Mouse (Mus musculus): ENCODE data around the gene Defb39. TPM values are rescaled to one million over a fixed set of nuclear protein-coding genes. Genes with fewer than 3 reads are reported as not detected.

Defb39 gene
- polyA plus RNA-seq (2015; fragmentation: Illumina TruSeq; extraction: RNeasy Lipid Tissue Mini Kit (QIAGEN cat#74804); ENCODE audit: insufficient read depth, low replicate concordance): not detected

GRCm38 (mm10) chr8:19064710-19065109 is at the start of gene Defb39:
Defb39 (minus strand) TSS chr8:19064810.

GRCm38 (mm10) chr8:19026466-19026865 is 38.1 kb downstream of the Defb39 start, which contains the start of gene Defb38:
Defb38 (minus strand) TSS chr8:19026566.

Other genes starting within 250 kb of the Defb39 start
- gene Defb40, start 86.6 kb downstream of the Defb39 start, polyA plus RNA-seq (2015; fragmentation: Illumina TruSeq; extraction: RNeasy Lipid Tissue Mini Kit (QIAGEN cat#74804); ENCODE audit: insufficient read depth, low replicate concordance): not detected
- not detected for gene Defb37, start 73.8 kb downstream of the Defb39 start, polyA plus RNA-seq (2015; fragmentation: Illumina TruSeq; extraction: RNeasy Lipid Tissue Mini Kit (QIAGEN cat#74804); ENCODE audit: insufficient read depth, low replicate concordance)
- not detected for gene Defb38, start 38.2 kb downstream of the Defb39 start, polyA plus RNA-seq (2015; fragmentation: Illumina TruSeq; extraction: RNeasy Lipid Tissue Mini Kit (QIAGEN cat#74804); ENCODE audit: insufficient read depth, low replicate concordance)
- gene Defb12, start 50.0 kb upstream of the Defb39 start, polyA plus RNA-seq (2015; fragmentation: Illumina TruSeq; extraction: RNeasy Lipid Tissue Mini Kit (QIAGEN cat#74804); ENCODE audit: insufficient read depth, low replicate concordance): not detected
- gene Defb34, start 58.9 kb upstream of the Defb39 start, polyA plus RNA-seq (2015; fragmentation: Illumina TruSeq; extraction: RNeasy Lipid Tissue Mini Kit (QIAGEN cat#74804); ENCODE audit: insufficient read depth, low replicate concordance): not detected
- gene Gm45826, start 76.0 kb upstream of the Defb39 start, polyA plus RNA-seq (2015; fragmentation: Illumina TruSeq; extraction: RNeasy Lipid Tissue Mini Kit (QIAGEN cat#74804); ENCODE audit: insufficient read depth, low replicate concordance): not detected
- gene Defb14, start 129.5 kb upstream of the Defb39 start, polyA plus RNA-seq (2015; fragmentation: Illumina TruSeq; extraction: RNeasy Lipid Tissue Mini Kit (QIAGEN cat#74804); ENCODE audit: insufficient read depth, low replicate concordance): not detected
- gene Defb4, start 133.9 kb upstream of the Defb39 start, polyA plus RNA-seq (2015; fragmentation: Illumina TruSeq; extraction: RNeasy Lipid Tissue Mini Kit (QIAGEN cat#74804); ENCODE audit: insufficient read depth, low replicate concordance): not detected
- gene Defb6, start 160.7 kb upstream of the Defb39 start, polyA plus RNA-seq (2015; fragmentation: Illumina TruSeq; extraction: RNeasy Lipid Tissue Mini Kit (QIAGEN cat#74804); ENCODE audit: insufficient read depth, low replicate concordance): not detected
- not detected for gene Defb46, start 175.1 kb upstream of the Defb39 start, polyA plus RNA-seq (2015; fragmentation: Illumina TruSeq; extraction: RNeasy Lipid Tissue Mini Kit (QIAGEN cat#74804); ENCODE audit: insufficient read depth, low replicate concordance)
- not detected for gene Defb5, start 182.8 kb upstream of the Defb39 start, polyA plus RNA-seq (2015; fragmentation: Illumina TruSeq; extraction: RNeasy Lipid Tissue Mini Kit (QIAGEN cat#74804); ENCODE audit: insufficient read depth, low replicate concordance)
- gene Defb3, start 228.6 kb upstream of the Defb39 start, polyA plus RNA-seq (2015; fragmentation: Illumina TruSeq; extraction: RNeasy Lipid Tissue Mini Kit (QIAGEN cat#74804); ENCODE audit: insufficient read depth, low replicate concordance): not detected